Mouse (Mus musculus) ES-E14 (cell line): Measurements from ENCODE around the gene Uba5.

Experiments used
- HCFC1 ChIP-seq: IDR thresholded peaks from 2 replicates; pipeline ENCODE4 v1.6.1; 2012; ENCODE audit warnings: low read length, inconsistent platforms, borderline replicate concordance; ENCODE audit not compliant: insufficient read depth
- MAFK ChIP-seq: IDR thresholded peaks from 2 replicates; pipeline ENCODE4 v1.6.1; 2014; ENCODE audit warnings: mild to moderate bottlenecking, low read depth, low read length, inconsistent platforms; ENCODE audit not compliant: insufficient read depth
- ZNF384 ChIP-seq: IDR thresholded peaks from 2 replicates; pipeline ENCODE4 v1.6.1; 2012; ENCODE audit warnings: low read depth, low read length, inconsistent platforms

GRCm38 (mm10) chr9:104107482-104107881 is 44.5 kb upstream of the Uba5 start:
- TF ChIP-seq HCFC1, result no peak
- TF ChIP-seq MAFK, result no peak
- TF ChIP-seq ZNF384, result no peak
